Mouse (Mus musculus) G1E (cell line): ENCODE results near the gene Cd151. TPM values are rescaled to one million over a fixed set of nuclear protein-coding genes. Genes with fewer than 3 reads are reported as not detected.

Experiments
- ATAC-seq: 2 replicates; pipeline ENCODE4 v1.8.0; 2016; ENCODE audit warnings: mild to moderate bottlenecking; ENCODE audit not compliant: insufficient number of reproducible peaks, poor library complexity, low FRiP score, severe bottlenecking; ENCODE audit errors: extremely low read depth
- DNase-seq: peaks from one replicate; pipeline ENCODE4 v3.0.0; 2012; ENCODE audit warnings: low spot score
- H3K27me3 ChIP-seq: 2 replicates; pipeline ENCODE4 v1.6.1; 2012; ENCODE audit warnings: mild to moderate bottlenecking, low read length, inconsistent platforms; ENCODE audit not compliant: insufficient read depth
- H3K36me3 ChIP-seq: replicated peaks from 2 replicates; pipeline ENCODE3; 2012; ENCODE audit warnings: mild to moderate bottlenecking, inconsistent platforms
- H3K4me1 ChIP-seq: 2 replicates; pipeline ENCODE4 v1.6.1; 2012; ENCODE audit warnings: low read depth, low read length, inconsistent platforms, mixed read lengths; ENCODE audit not compliant: insufficient read depth
- H3K4me3 ChIP-seq: 2 replicates; pipeline ENCODE4 v1.5.1; 2012; ENCODE audit warnings: low read depth, mild to moderate bottlenecking, inconsistent platforms, low read length, moderate library complexity, mixed read lengths
- H3K9me3 ChIP-seq: replicated peaks from 2 replicates; pipeline ENCODE4 v1.6.1; 2012; ENCODE audit warnings: inconsistent platforms
- CTCF ChIP-seq: IDR thresholded peaks from 2 replicates; pipeline ENCODE4 v1.5.1; 2012; ENCODE audit warnings: low read depth, low read length, inconsistent platforms, mixed read lengths
- GATA1 ChIP-seq: IDR thresholded peaks from 2 replicates; pipeline ENCODE4 v1.6.1; 2012; ENCODE audit warnings: borderline replicate concordance, low read length, inconsistent platforms, mixed read lengths
- GATA2 ChIP-seq: IDR thresholded peaks from 2 replicates; pipeline ENCODE4 v1.6.1; 2012; ENCODE audit warnings: low read depth, low read length, inconsistent platforms, borderline replicate concordance
- POLR2AphosphoS5 ChIP-seq: IDR thresholded peaks from 2 replicates; pipeline ENCODE4 v1.6.1; 2012; ENCODE audit warnings: low read depth, low read length, inconsistent platforms; ENCODE audit not compliant: insufficient replicate concordance
- TAL1 ChIP-seq: conservative IDR thresholded peaks from 2 replicates; pipeline ENCODE4 v1.6.1; 2012; ENCODE audit warnings: low read depth, low read length, inconsistent platforms, mixed read lengths
- polyA plus RNA-seq: library from polyadenylated mRNA; stranded (reverse); fragments of >175 nt; gene quantifications from 2 replicates; pipeline ENCODE4 v1.2.3, GENCODE M21; 2012
- total RNA-seq, 2 experiments: library from RNA; stranded (forward) in 1 of 2; stranded (reverse) in 1 of 2; fragments of 200-1000 nt in 1 of 2; fragments of >200 nt in 1 of 2; fragmentation: Nextera tagmentation in 1 of 2; gene quantifications; 2 replicates each; pipeline ENCODE4 v1.2.3; 2014 to 2017

Cd151 gene
- total and polyA plus RNA-seq, 3 experiments: 13.3 to 24.3 (median 13.8) TPM

DNA sequence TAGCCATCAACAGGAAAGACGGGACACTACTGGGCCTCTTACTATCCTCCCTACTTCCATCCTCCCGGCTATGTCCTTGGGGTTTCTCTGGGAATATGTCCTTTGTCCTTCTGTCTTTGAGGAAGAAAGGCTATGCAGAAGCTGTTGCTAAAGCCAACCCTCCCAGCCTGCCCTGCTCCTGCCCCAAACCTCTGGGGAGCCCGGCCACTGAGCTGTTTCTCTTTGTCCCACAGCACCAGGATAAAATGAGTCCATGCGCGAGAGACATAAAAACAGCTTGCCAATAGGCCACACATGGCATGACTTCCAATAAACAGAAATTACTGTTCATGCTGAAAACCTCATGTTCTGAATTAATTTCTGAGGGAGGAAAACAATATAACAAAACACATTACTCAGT is 51.1 kb downstream of the Cd151 start:
- DNase-seq (no peak), ATAC-seq (no peak)
- Histone ChIP-seq H3K36me3 (peaks cover 89% of the 10 kb centered on the region), H3K4me3 (no peak overlapping the region), H3K9me3 (no peaks in the 10 kb centered on the region), H3K27me3 (no peaks in the 10 kb centered on the region), H3K4me1 (peaks cover 10% of the 10 kb centered on the region)
- no peak for TF ChIP-seq GATA2
- TF ChIP-seq GATA1: no peak
- TF ChIP-seq POLR2AphosphoS5: no peak
- no peak for TF ChIP-seq CTCF

DNA sequence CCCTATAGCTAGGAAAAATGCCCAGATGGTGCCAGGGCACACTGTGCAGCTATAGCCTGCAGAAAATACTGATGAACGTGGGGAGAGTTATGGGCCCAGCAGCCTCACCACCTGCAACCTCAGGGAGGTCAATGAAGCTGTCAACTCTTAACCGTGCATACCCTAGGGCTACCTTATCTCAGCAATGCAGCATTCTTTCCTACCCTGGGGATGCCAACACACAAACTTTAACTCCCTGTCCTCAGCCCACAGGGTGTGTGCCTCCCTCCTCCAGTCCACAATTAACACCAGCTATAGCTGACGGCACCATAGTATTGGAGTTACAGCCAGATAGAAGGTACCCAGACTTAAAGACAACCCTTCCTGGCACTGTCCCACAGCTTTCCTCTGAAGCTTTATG is 51.7 kb downstream of the Cd151 start:
- Histone ChIP-seq H3K27me3 (no peaks in the 10 kb centered on the region), H3K36me3 (peaks cover 89% of the 10 kb centered on the region), H3K4me1 (peaks cover 10% of the 10 kb centered on the region), H3K9me3 (no peaks in the 10 kb centered on the region), H3K4me3 (no peak overlapping the region; the same call in 1 of the 2 replicates)
- ATAC-seq: no peak
- TF ChIP-seq TAL1: no peak
- TF ChIP-seq POLR2AphosphoS5: no peak
- no peak for TF ChIP-seq GATA1
- TF ChIP-seq GATA2: no peak
- no peak for TF ChIP-seq CTCF
- DNase-seq: no peak

DNA sequence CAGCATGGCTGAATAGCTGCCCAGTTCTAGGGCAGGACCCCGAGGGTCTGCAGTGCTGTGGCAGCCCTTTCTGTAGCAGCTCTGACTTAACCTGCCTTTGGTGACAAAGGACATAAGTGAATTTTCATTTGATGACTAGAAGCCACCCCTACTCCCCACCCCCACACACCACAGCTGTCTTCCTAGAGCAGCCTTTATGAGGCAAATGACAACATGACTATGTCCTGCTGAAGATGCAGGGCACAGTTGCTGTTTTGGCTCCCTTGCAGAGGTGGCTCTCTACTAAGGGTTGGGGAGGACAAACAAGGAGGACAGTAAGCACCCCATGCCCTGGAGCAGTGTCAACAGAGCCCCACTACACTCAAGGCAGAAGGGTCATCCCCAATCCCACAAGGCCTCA is 52.6 kb downstream of the Cd151 start:
- no peak for DNase-seq
- TF ChIP-seq POLR2AphosphoS5 (no peak), GATA1 (no peak), TAL1 (no peak)
- Histone ChIP-seq H3K9me3 (no peaks in the 10 kb centered on the region), H3K27me3 (no peaks in the 10 kb centered on the region), H3K36me3 (peaks cover 95% of the 10 kb centered on the region), H3K4me3 (no peak overlapping the region), H3K4me1 (peaks cover 10% of the 10 kb centered on the region)
- no peak for ATAC-seq

Other genes starting within 250 kb of the Cd151 start
Only the 20 nearest of the 22 such genes appear.
- 1.6 and 2.5 TPM in 2 replicates for gene Irf7, start 200.9 kb upstream of the Cd151 start, total RNA-seq (2014; fragmentation: Nextera tagmentation)
- 6.2 and 6.8 TPM in 2 replicates for gene Irf7, start 200.9 kb upstream of the Cd151 start, total RNA-seq (2017)
- 12.9 and 17.6 TPM in 2 replicates for gene Irf7, start 200.9 kb upstream of the Cd151 start, polyA plus RNA-seq
- gene Cdhr5, start 190.6 kb upstream of the Cd151 start, total RNA-seq (2014; fragmentation: Nextera tagmentation): not detected in 2 replicates
- 0.05 TPM in 1 of 2 replicates, not detected in the other for gene Cdhr5, start 190.6 kb upstream of the Cd151 start, total RNA-seq (2017)
- not detected in 2 replicates for gene Cdhr5, start 190.6 kb upstream of the Cd151 start, polyA plus RNA-seq
- gene Sct, start 188.3 kb upstream of the Cd151 start, total RNA-seq (2014; fragmentation: Nextera tagmentation): not detected in 2 replicates
- gene Sct, start 188.3 kb upstream of the Cd151 start, total RNA-seq (2017): not detected in 2 replicates
- not detected in 2 replicates for gene Sct, start 188.3 kb upstream of the Cd151 start, polyA plus RNA-seq
- not detected in 2 replicates for gene Drd4, start 175.4 kb upstream of the Cd151 start, total RNA-seq (2014; fragmentation: Nextera tagmentation)
- 0.38 TPM in 1 of 2 replicates, not detected in the other for gene Drd4, start 175.4 kb upstream of the Cd151 start, total RNA-seq (2017)
- gene Drd4, start 175.4 kb upstream of the Cd151 start, polyA plus RNA-seq: not detected in 2 replicates
- 35.3 and 41.2 TPM in 2 replicates for gene Deaf1, start 139.7 kb upstream of the Cd151 start, total RNA-seq (2014; fragmentation: Nextera tagmentation)
- 22.9 and 27.0 TPM in 2 replicates for gene Deaf1, start 139.7 kb upstream of the Cd151 start, total RNA-seq (2017)
- 55.8 and 61.7 TPM in 2 replicates for gene Deaf1, start 139.7 kb upstream of the Cd151 start, polyA plus RNA-seq
- gene Tmem80, start 139.7 kb upstream of the Cd151 start, total RNA-seq (2014; fragmentation: Nextera tagmentation): 22.5 and 24.4 TPM in 2 replicates
- gene Tmem80, start 139.7 kb upstream of the Cd151 start, total RNA-seq (2017): 18.0 and 18.3 TPM in 2 replicates
- 8.4 and 9.0 TPM in 2 replicates for gene Tmem80, start 139.7 kb upstream of the Cd151 start, polyA plus RNA-seq
- not detected in 2 replicates for gene Eps8l2, start 128.5 kb upstream of the Cd151 start, total RNA-seq (2014; fragmentation: Nextera tagmentation)
- 0.33 TPM in 1 of 2 replicates, not detected in the other for gene Eps8l2, start 128.5 kb upstream of the Cd151 start, total RNA-seq (2017)
- not detected in 2 replicates for gene Eps8l2, start 128.5 kb upstream of the Cd151 start, polyA plus RNA-seq
- gene Taldo1, start 75.2 kb upstream of the Cd151 start, total RNA-seq (2014; fragmentation: Nextera tagmentation): 59.1 and 68.2 TPM in 2 replicates
- 514 and 659 TPM in 2 replicates for gene Taldo1, start 75.2 kb upstream of the Cd151 start, total RNA-seq (2017)
- 207 and 336 TPM in 2 replicates for gene Taldo1, start 75.2 kb upstream of the Cd151 start, polyA plus RNA-seq
- 22.6 and 30.8 TPM in 2 replicates for gene Gatd1, start 53.3 kb upstream of the Cd151 start, total RNA-seq (2014; fragmentation: Nextera tagmentation)
- 23.8 and 23.9 TPM in 2 replicates for gene Gatd1, start 53.3 kb upstream of the Cd151 start, total RNA-seq (2017)
- gene Gatd1, start 53.3 kb upstream of the Cd151 start, polyA plus RNA-seq: 15.4 and 16.5 TPM in 2 replicates
- not detected in 2 replicates for gene Cend1, start 37.9 kb upstream of the Cd151 start, total RNA-seq (2014; fragmentation: Nextera tagmentation)
- gene Cend1, start 37.9 kb upstream of the Cd151 start, total RNA-seq (2017): not detected in 2 replicates
- not detected in 2 replicates for gene Cend1, start 37.9 kb upstream of the Cd151 start, polyA plus RNA-seq
- gene Slc25a22, start 29.5 kb upstream of the Cd151 start, total RNA-seq (2014; fragmentation: Nextera tagmentation): 16.3 and 20.8 TPM in 2 replicates
- gene Slc25a22, start 29.5 kb upstream of the Cd151 start, total RNA-seq (2017): 3.7 and 3.8 TPM in 2 replicates
- 51.8 and 54.9 TPM in 2 replicates for gene Slc25a22, start 29.5 kb upstream of the Cd151 start, polyA plus RNA-seq
- gene Pidd1, start 23.4 kb upstream of the Cd151 start, total RNA-seq (2014; fragmentation: Nextera tagmentation): 22.9 and 29.6 TPM in 2 replicates
- 8.8 and 8.9 TPM in 2 replicates for gene Pidd1, start 23.4 kb upstream of the Cd151 start, total RNA-seq (2017)
- 40.1 and 59.6 TPM in 2 replicates for gene Pidd1, start 23.4 kb upstream of the Cd151 start, polyA plus RNA-seq
- 939 and 1,045 TPM in 2 replicates for gene Rplp2, start 20.0 kb upstream of the Cd151 start, total RNA-seq (2014; fragmentation: Nextera tagmentation)
- 1,867 and 2,370 TPM in 2 replicates for gene Rplp2, start 20.0 kb upstream of the Cd151 start, total RNA-seq (2017)
- 5,272 and 6,746 TPM in 2 replicates for gene Rplp2, start 20.0 kb upstream of the Cd151 start, polyA plus RNA-seq
- 23.6 and 26.7 TPM in 2 replicates for gene Pnpla2, start 12.2 kb upstream of the Cd151 start, total RNA-seq (2014; fragmentation: Nextera tagmentation)
- gene Pnpla2, start 12.2 kb upstream of the Cd151 start, total RNA-seq (2017): 7.1 and 9.9 TPM in 2 replicates
- 49.9 and 50.5 TPM in 2 replicates for gene Pnpla2, start 12.2 kb upstream of the Cd151 start, polyA plus RNA-seq
- gene Cracr2b, start 6.3 kb upstream of the Cd151 start, total RNA-seq (2014; fragmentation: Nextera tagmentation): not detected in 2 replicates
- gene Cracr2b, start 6.3 kb upstream of the Cd151 start, total RNA-seq (2017): 0.44 TPM in 1 of 2 replicates, not detected in the other
- not detected in 2 replicates for gene Cracr2b, start 6.3 kb upstream of the Cd151 start, polyA plus RNA-seq
- 13.0 and 18.7 TPM in 2 replicates for gene Polr2l, start 7.7 kb downstream of the Cd151 start, total RNA-seq (2014; fragmentation: Nextera tagmentation)
- 61.0 and 66.9 TPM in 2 replicates for gene Polr2l, start 7.7 kb downstream of the Cd151 start, total RNA-seq (2017)
- gene Polr2l, start 7.7 kb downstream of the Cd151 start, polyA plus RNA-seq: 58.3 and 69.4 TPM in 2 replicates
- gene Tspan4, start 7.8 kb downstream of the Cd151 start, total RNA-seq (2014; fragmentation: Nextera tagmentation): 13.5 and 14.6 TPM in 2 replicates
- 28.7 and 35.3 TPM in 2 replicates for gene Tspan4, start 7.8 kb downstream of the Cd151 start, total RNA-seq (2017)
- gene Tspan4, start 7.8 kb downstream of the Cd151 start, polyA plus RNA-seq: 15.3 and 16.2 TPM in 2 replicates
- 15.4 and 19.4 TPM in 2 replicates for gene Chid1, start 72.5 kb downstream of the Cd151 start, total RNA-seq (2014; fragmentation: Nextera tagmentation)
- 25.1 and 32.5 TPM in 2 replicates for gene Chid1, start 72.5 kb downstream of the Cd151 start, total RNA-seq (2017)
- gene Chid1, start 72.5 kb downstream of the Cd151 start, polyA plus RNA-seq: 14.4 and 19.2 TPM in 2 replicates
- 1.0 and 3.2 TPM in 2 replicates for gene Ap2a2, start 94.8 kb downstream of the Cd151 start, total RNA-seq (2014; fragmentation: Nextera tagmentation)
- 4.5 and 5.3 TPM in 2 replicates for gene Ap2a2, start 94.8 kb downstream of the Cd151 start, total RNA-seq (2017)
- gene Ap2a2, start 94.8 kb downstream of the Cd151 start, polyA plus RNA-seq: 2.8 TPM in 2 replicates
- gene Muc6, start 187.9 kb downstream of the Cd151 start, total RNA-seq (2014; fragmentation: Nextera tagmentation): not detected in 2 replicates
- 0.22 and 0.23 TPM in 2 replicates for gene Muc6, start 187.9 kb downstream of the Cd151 start, total RNA-seq (2017)
- not detected in 2 replicates for gene Muc6, start 187.9 kb downstream of the Cd151 start, polyA plus RNA-seq